Mouse (Mus musculus): Measurements from ENCODE around the gene Leng1. TPM values are rescaled to one million over a fixed set of nuclear protein-coding genes. Genes with fewer than 3 reads are reported as not detected.
"Not testable (repeated sequence)": the region's sequence is repeated elsewhere in the genome, so short reads cannot be mapped to it uniquely, and the experiment has no call there.

Leng1 gene
- 20.5 and 22.3 TPM in 2 replicates for polyA plus RNA-seq (2015; fragmentation: Nextera tagmentation; extraction: Ambion mirVana)

- peak within 1 kb of the TSS; percentile 79 for H3K4me3 ChIP-seq (ENCODE audit: low read length)
- peaks cover 28% of the 10 kb centered on the region for H3K4me1 ChIP-seq (ENCODE audit: control insufficient read depth, insufficient read depth, low read length)
- H3K4me2 ChIP-seq (ENCODE audit: low read depth, low read length), result peak within 1 kb of the TSS; percentile 87
- no peaks in the 10 kb centered on the region for H3K9me3 ChIP-seq (replicated peaks; ENCODE audit: control insufficient read depth, low read length)
- peaks cover 23% of the 10 kb centered on the region for H3K36me3 ChIP-seq (ENCODE audit: control insufficient read depth, insufficient read depth)
- peak within 1 kb of the TSS; percentile 94 for H3K27ac ChIP-seq (ENCODE audit: low read length)
- peak within 1 kb of the TSS; percentile 87 for H3K9ac ChIP-seq (ENCODE audit: low read length)
- 2% methylated on average over 45 of the region's 45 CpGs for WGBS
- H3K27me3 ChIP-seq (ENCODE audit: control insufficient read depth, insufficient read depth, low read length), result no peaks in the 10 kb centered on the region
- peak; percentile 99 for ATAC-seq (replicated peaks; ENCODE audit: extremely low read depth, insufficient read depth, low FRiP score)
Measured at GRCm38 (mm10) chr7:3665215-3666114, at the start of gene Leng1. Gene Leng1 (minus strand): TSS chr7:3665840.

DNA sequence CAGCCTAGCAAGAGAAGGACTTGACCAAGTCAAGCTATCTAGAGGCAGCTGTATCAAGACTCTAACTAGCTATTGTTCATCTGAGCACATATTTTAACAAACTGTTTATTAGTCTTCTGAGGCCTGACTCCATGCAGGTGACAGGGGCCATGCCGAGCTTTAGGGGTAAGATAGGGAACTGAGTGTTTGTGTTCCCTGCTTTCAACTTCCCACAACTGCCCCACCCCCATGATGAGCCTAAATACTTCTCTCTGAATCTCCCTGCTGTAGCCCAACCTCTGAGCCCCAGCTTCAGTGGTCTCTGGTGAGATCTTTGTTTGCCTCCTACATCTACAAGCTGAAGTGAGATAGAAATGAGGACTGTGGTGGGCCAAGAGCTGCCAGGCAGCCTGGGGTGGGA is 49.6 kb upstream of the Leng1 start:
- WGBS, result 28% methylated on average over 1 of the region's 1 CpGs
- Histone ChIP-seq H3K27me3 (ENCODE audit: control insufficient read depth, insufficient read depth, low read length) (no peaks in the 10 kb centered on the region), H3K4me3 (ENCODE audit: low read length) (no peak overlapping the region), H3K27ac (ENCODE audit: low read length) (no peak overlapping the region), H3K36me3 (ENCODE audit: control insufficient read depth, insufficient read depth) (no peaks in the 10 kb centered on the region), H3K9ac (ENCODE audit: low read length) (no peak overlapping the region), H3K9me3 (replicated peaks; ENCODE audit: control insufficient read depth, low read length) (no peaks in the 10 kb centered on the region), H3K4me2 (ENCODE audit: low read depth, low read length) (no peak overlapping the region), H3K4me1 (ENCODE audit: control insufficient read depth, insufficient read depth, low read length) (no peaks in the 10 kb centered on the region)
- no peak for ATAC-seq (replicated peaks; ENCODE audit: extremely low read depth, insufficient read depth, low FRiP score)

DNA sequence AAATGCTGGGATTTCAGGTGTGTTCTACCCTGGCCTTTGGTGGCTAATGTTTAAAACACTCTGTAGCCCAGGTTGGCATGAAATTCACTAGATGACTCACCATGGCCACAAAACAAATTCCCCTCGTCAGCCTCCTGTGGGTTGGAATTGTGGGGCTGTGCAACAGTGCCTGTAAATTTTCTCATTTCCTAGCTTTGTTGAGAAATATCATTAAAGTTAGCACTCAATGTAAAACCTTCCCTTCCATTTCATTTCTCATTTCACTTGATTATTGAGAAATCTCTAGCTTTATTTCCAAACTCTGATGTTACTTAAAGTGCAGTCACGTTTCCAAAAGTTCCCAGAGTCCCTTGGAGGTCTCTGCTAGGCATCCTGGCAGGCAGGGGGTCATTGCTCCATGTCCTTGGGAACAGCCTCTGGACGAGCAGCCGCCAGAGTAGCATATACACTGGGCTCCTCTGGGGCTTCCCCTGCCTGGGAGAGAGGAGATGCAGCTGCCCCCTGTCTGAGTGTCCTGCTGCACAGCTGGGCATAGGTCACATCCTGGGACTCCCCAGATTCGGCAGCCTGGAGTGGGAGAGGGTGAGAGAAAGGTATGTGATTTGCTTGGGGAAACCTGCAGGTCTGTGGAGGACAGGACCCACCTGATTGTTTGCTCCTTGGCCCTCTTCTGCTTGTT is 46.8 kb upstream of the Leng1 start:
- Histone ChIP-seq H3K27ac (ENCODE audit: low read length) (no peak overlapping the region), H3K36me3 (ENCODE audit: control insufficient read depth, insufficient read depth) (peaks cover 8% of the 10 kb centered on the region), H3K9ac (ENCODE audit: low read length) (no peak overlapping the region), H3K27me3 (ENCODE audit: control insufficient read depth, insufficient read depth, low read length) (no peaks in the 10 kb centered on the region), H3K9me3 (replicated peaks; ENCODE audit: control insufficient read depth, low read length) (no peaks in the 10 kb centered on the region), H3K4me1 (ENCODE audit: control insufficient read depth, insufficient read depth, low read length) (no peaks in the 10 kb centered on the region), H3K4me2 (ENCODE audit: low read depth, low read length) (no peak overlapping the region), H3K4me3 (ENCODE audit: low read length) (no peak overlapping the region)
- no peak; the same call in 1 of the 2 replicates for ATAC-seq (replicated peaks; ENCODE audit: extremely low read depth, insufficient read depth, low FRiP score)
- 42% methylated on average over 5 of the region's 5 CpGs for WGBS

GRCm38 (mm10) chr7:3709000-3709399 is 43.4 kb upstream of the Leng1 start:
- no peak overlapping the region for H3K27ac ChIP-seq (ENCODE audit: low read length)
- H3K9me3 ChIP-seq (replicated peaks; ENCODE audit: control insufficient read depth, low read length), result no peaks in the 10 kb centered on the region
- no peaks in the 10 kb centered on the region for H3K27me3 ChIP-seq (ENCODE audit: control insufficient read depth, insufficient read depth, low read length)
- 88% methylated on average over 1 of the region's 1 CpGs for WGBS
- no peak overlapping the region for H3K9ac ChIP-seq (ENCODE audit: low read length)
- H3K4me2 ChIP-seq (ENCODE audit: low read depth, low read length), result no peak overlapping the region
- peaks cover 20% of the 10 kb centered on the region for H3K4me1 ChIP-seq (ENCODE audit: control insufficient read depth, insufficient read depth, low read length)
- H3K36me3 ChIP-seq (ENCODE audit: control insufficient read depth, insufficient read depth), result peaks cover 22% of the 10 kb centered on the region
- ATAC-seq (replicated peaks; ENCODE audit: extremely low read depth, insufficient read depth, low FRiP score), result no peak
- H3K4me3 ChIP-seq (ENCODE audit: low read length), result no peak overlapping the region

DNA sequence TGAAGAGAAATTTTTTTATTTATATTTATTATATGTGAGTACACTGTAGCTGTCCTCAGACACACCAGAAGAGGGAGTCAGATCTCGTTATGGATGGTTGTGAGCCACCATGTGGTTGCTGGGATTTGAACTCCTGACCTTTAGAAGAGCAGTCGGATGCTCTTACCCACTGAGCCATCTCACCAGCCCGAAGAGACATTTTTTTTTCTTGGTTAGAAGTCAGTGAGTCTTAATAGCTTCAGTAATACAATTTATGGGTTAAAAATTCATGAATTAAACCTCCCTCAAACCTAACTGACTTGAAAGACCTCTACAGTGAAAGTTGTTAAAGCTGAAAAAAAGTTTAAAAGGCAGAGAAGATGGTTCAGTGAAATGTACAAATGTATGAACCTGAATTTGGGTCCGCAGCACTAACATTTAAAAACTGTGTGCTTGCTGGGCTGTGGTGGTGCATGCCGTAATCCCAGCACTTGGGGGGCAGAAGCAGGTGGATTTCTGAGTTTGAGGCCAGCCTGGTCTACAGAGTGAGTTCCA is 42.9 kb upstream of the Leng1 start:
- not testable (repeated sequence) for ATAC-seq (replicated peaks; ENCODE audit: extremely low read depth, insufficient read depth, low FRiP score)

DNA sequence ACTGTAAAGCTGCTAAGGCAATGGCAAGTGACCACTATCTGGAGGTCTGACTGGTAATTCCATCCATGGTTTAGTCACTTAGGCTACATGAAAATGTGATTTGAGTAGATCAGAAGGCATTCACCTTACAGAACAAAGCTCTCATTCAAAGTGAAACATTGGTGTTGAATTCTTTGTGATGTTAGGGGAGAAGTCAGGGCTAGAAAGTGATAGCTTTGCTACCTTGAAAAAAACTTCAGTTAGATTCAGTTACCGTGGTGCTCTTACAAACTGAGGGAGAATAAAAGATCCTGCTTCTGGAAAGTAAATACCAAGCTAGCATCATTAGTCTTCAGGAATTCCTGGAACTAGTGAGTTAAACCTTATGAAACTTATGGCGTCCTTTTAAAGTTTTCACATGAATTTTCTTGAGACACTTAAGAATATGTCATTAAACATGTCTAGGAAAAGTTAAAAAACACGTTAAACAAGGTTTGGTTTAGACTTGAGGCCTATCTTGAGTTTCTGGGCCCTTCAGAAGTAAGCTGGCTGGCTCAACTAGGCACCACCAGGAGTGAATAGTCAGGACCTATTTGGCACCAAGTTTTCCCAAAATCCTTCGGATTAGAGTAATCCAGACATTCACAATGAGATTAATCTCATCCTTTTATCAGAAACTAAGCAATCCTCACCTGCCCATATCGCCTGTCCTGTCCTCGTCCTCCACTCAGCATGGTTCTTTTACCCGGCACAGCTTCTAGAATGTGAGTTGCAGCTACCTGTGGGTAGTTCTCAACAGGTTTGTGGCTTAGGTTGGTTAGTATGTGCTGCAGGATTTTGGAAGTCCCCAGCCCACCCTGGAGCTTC is 42.2 kb upstream of the Leng1 start:
- WGBS, result 48% methylated on average over 7 of the region's 7 CpGs
- Histone ChIP-seq H3K9me3 (replicated peaks; ENCODE audit: control insufficient read depth, low read length) (no peaks in the 10 kb centered on the region), H3K4me1 (ENCODE audit: control insufficient read depth, insufficient read depth, low read length) (peaks cover 20% of the 10 kb centered on the region), H3K36me3 (ENCODE audit: control insufficient read depth, insufficient read depth) (peaks cover 22% of the 10 kb centered on the region), H3K4me3 (ENCODE audit: low read length) (no peak overlapping the region), H3K9ac (ENCODE audit: low read length) (no peak overlapping the region), H3K27me3 (ENCODE audit: control insufficient read depth, insufficient read depth, low read length) (no peaks in the 10 kb centered on the region), H3K27ac (ENCODE audit: low read length) (no peak overlapping the region), H3K4me2 (ENCODE audit: low read depth, low read length) (no peak overlapping the region)
- ATAC-seq (replicated peaks; ENCODE audit: extremely low read depth, insufficient read depth, low FRiP score), result no peak

More for the DNA sequence above, 42.9 kb upstream of the Leng1 start:
- Histone ChIP-seq H3K4me1 (ENCODE audit: control insufficient read depth, insufficient read depth, low read length) (peaks cover 20% of the 10 kb centered on the region), H3K36me3 (ENCODE audit: control insufficient read depth, insufficient read depth) (peaks cover 22% of the 10 kb centered on the region)
- 42% methylated on average over 5 of the region's 5 CpGs for WGBS
- not testable (repeated sequence) for H3K4me2 ChIP-seq (ENCODE audit: low read depth, low read length); H3K27ac ChIP-seq (ENCODE audit: low read length); H3K9ac ChIP-seq (ENCODE audit: low read length); H3K9me3 ChIP-seq (replicated peaks; ENCODE audit: control insufficient read depth, low read length); H3K4me3 ChIP-seq (ENCODE audit: low read length); H3K27me3 ChIP-seq (ENCODE audit: control insufficient read depth, insufficient read depth, low read length)

DNA sequence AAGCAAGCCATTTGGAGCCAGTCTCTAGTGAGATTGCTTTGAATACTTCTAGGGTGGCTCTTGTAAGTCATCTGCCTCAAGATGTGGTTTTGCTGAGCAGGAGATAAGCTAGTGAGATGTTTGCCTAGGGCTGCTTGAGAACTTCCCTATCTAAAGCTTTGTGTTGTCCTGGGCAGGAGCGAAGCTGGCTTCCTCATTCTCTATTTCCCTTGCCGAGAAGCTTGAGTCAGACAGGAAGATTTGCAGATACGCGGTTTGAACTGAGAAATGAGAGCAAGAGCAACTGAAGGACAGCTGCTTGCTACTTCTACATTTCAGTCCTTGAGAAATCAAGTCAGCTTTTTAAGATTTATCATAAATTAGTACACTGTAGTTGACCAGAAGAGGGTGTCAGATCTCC is 41.4 kb upstream of the Leng1 start:
- Histone ChIP-seq H3K4me2 (ENCODE audit: low read depth, low read length) (no peak overlapping the region), H3K27ac (ENCODE audit: low read length) (0 out of 2 replicates have a peak overlapping the region, but pooled peaks have one; percentile 18), H3K4me3 (ENCODE audit: low read length) (no peak overlapping the region; the same call in 1 of the 2 replicates), H3K4me1 (ENCODE audit: control insufficient read depth, insufficient read depth, low read length) (peaks cover 20% of the 10 kb centered on the region), H3K9me3 (replicated peaks; ENCODE audit: control insufficient read depth, low read length) (no peaks in the 10 kb centered on the region), H3K9ac (ENCODE audit: low read length) (no peak overlapping the region), H3K27me3 (ENCODE audit: control insufficient read depth, insufficient read depth, low read length) (no peaks in the 10 kb centered on the region), H3K36me3 (ENCODE audit: control insufficient read depth, insufficient read depth) (peaks cover 22% of the 10 kb centered on the region)
- ATAC-seq (replicated peaks; ENCODE audit: extremely low read depth, insufficient read depth, low FRiP score), result no peak
- WGBS, result 45% methylated on average over 4 of the region's 4 CpGs

DNA sequence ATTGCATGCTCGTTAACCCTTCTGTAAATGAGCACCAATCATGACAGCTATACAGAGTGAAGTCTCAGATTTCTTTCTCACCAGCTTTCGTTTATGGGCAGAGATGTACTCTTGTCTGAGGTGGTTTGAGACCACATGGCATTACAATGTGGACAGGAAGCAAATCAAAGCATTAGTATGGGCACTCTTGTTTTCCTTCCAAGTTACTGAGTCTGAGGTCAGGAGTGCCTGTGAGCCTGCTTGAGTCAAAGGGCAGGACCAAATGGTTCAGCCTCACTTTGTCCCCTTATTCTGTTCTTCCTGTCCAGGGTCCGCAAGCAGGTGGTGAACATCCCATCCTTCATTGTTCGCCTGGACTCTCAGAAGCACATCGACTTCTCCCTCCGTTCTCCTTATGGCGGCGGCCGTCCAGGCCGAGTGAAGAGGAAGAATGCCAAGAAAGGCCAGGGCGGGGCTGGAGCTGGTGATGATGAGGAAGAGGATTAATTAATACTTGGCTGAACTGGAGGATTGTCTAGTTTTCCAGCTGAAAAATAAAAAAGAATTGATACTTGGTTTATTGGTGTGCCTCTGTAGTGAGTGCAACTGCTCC is 40.8 kb upstream of the Leng1 start:
- ATAC-seq (replicated peaks; ENCODE audit: extremely low read depth, insufficient read depth, low FRiP score), result no peak
- H3K4me2 ChIP-seq (ENCODE audit: low read depth, low read length), result peak overlapping the region; percentile 92
- peaks cover 24% of the 10 kb centered on the region for H3K36me3 ChIP-seq (ENCODE audit: control insufficient read depth, insufficient read depth)
- no peak overlapping the region; the same call in 1 of the 2 replicates for H3K27ac ChIP-seq (ENCODE audit: low read length)
- peak overlapping the region; percentile 89 for H3K4me3 ChIP-seq (ENCODE audit: low read length)
- H3K27me3 ChIP-seq (ENCODE audit: control insufficient read depth, insufficient read depth, low read length), result no peaks in the 10 kb centered on the region
- H3K4me1 ChIP-seq (ENCODE audit: control insufficient read depth, insufficient read depth, low read length), result peaks cover 20% of the 10 kb centered on the region
- H3K9ac ChIP-seq (ENCODE audit: low read length), result peak overlapping the region; percentile 89
- no peaks in the 10 kb centered on the region for H3K9me3 ChIP-seq (replicated peaks; ENCODE audit: control insufficient read depth, low read length)
- WGBS, result 59% methylated on average over 11 of the region's 11 CpGs

Data from heart, embryonic 16.5 days (tissue).